Mouse (Mus musculus) heart, embryonic 15.5 days (tissue): ENCODE measurements around the gene Ndufc1. TPM values are rescaled to one million over a fixed set of nuclear protein-coding genes. Genes with fewer than 3 reads are reported as not detected.
"Not testable (repeated sequence)": the region's sequence is repeated elsewhere in the genome, so short reads cannot be mapped to it uniquely, and the experiment has no call there.

ENCODE experiments used
- ATAC-seq: fragments of 200-750 bp; cut with Nextera tagmentation; replicated peaks from 2 replicates; pipeline ENCODE4 v1.8.0; 2017; ENCODE audit warnings: low read depth, moderate TSS enrichment; ENCODE audit not compliant: insufficient number of reproducible peaks, insufficient read depth, low FRiP score
- H3K27ac ChIP-seq: fragments of 300-500 bp; sonication (generic); 2 replicates; pipeline ENCODE4 v1.5.1; 2015; ENCODE audit warnings: mild to moderate bottlenecking, inconsistent platforms
- H3K27me3 ChIP-seq: fragments of 300-500 bp; sonication (generic); 2 replicates; pipeline ENCODE4 v1.6.1; 2015; ENCODE audit warnings: inconsistent platforms
- H3K36me3 ChIP-seq: fragments of 300-500 bp; sonication (generic); 2 replicates; pipeline ENCODE4 v1.6.1; 2015; ENCODE audit warnings: mild to moderate bottlenecking, inconsistent platforms
- H3K4me1 ChIP-seq: fragments of 300-500 bp; sonication (generic); replicated peaks from 2 replicates; pipeline ENCODE4 v1.6.1; 2015; ENCODE audit warnings: inconsistent platforms
- H3K4me2 ChIP-seq: fragments of 300-500 bp; sonication (generic); 2 replicates; pipeline ENCODE4 v1.6.1; 2015; ENCODE audit warnings: inconsistent platforms, mild to moderate bottlenecking, moderate library complexity
- H3K4me3 ChIP-seq: fragments of 300-500 bp; sonication (generic); 2 replicates; pipeline ENCODE4 v1.5.1; 2015; ENCODE audit warnings: mild to moderate bottlenecking, inconsistent platforms
- H3K9ac ChIP-seq: fragments of 300-500 bp; sonication (generic); 2 replicates; pipeline ENCODE4 v1.6.1; 2015; ENCODE audit warnings: mild to moderate bottlenecking, inconsistent platforms
- H3K9me3 ChIP-seq: fragments of 300-500 bp; sonication (generic); replicated peaks from 2 replicates; pipeline ENCODE4 v1.6.1; 2016; ENCODE audit warnings: inconsistent platforms
- WGBS: fragments of 180-500 bp; shearing (Covaris S2); methylation state at CpG from one replicate; pipeline ENCODE4 v1.1.7; 2015; ENCODE audit warnings: mixed read lengths; 5-methylcytosine and 5-hydroxymethylcytosine counted together
- polyA plus RNA-seq: library from polyadenylated mRNA; unstranded; fragments of >200 nt; fragmentation: Nextera tagmentation; extraction: Ambion mirVana; gene quantifications from 2 replicates; pipeline ENCODE4 v1.2.1, GENCODE M21; 2015

The Ndufc1 gene
- polyA plus RNA-seq, 1 experiment from 2014 or later: 1,902 TPM

DNA sequence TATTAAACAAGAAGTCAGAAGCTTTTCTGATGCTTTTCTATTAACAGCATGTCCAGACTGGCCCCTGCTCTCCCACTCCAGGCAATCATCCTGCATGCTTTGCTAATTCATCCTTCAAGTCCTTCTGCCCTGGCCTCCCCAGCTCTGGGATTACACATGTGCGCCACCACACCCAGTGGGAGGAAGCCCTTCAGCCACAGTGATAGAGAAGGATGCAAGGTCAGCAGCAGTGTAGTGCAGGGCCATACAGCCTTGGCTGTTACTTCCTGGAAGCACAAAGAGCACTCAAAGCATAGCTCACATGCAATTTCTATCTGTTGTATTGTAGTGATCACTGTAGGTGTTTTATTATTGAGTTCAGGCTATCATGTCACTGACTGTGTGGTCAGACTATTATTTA lies 4.5 kb upstream of the Ndufc1 start:
- H3K27ac ChIP-seq: no peak overlapping the region
- no peaks in the 10 kb centered on the region for H3K27me3 ChIP-seq
- no peak overlapping the region for H3K4me3 ChIP-seq
- H3K9me3 ChIP-seq: no peaks in the 10 kb centered on the region
- H3K36me3 ChIP-seq: no peaks in the 10 kb centered on the region
- no peak overlapping the region for H3K4me2 ChIP-seq
- no peak overlapping the region for H3K9ac ChIP-seq
- ATAC-seq: no peak
- WGBS: 72% methylated on average over 1 of the region's 1 CpGs
- H3K4me1 ChIP-seq: peaks cover 20% of the 10 kb centered on the region

- Histone ChIP-seq H3K27ac (no peak overlapping the region), H3K27me3 (no peaks in the 10 kb centered on the region), H3K4me1 (peaks cover 19% of the 10 kb centered on the region), H3K9me3 (no peaks in the 10 kb centered on the region), H3K9ac (no peak overlapping the region), H3K4me3 (no peak overlapping the region), H3K36me3 (no peaks in the 10 kb centered on the region), H3K4me2 (no peak overlapping the region)
- WGBS: 86% methylated on average over 7 of the region's 7 CpGs
- ATAC-seq: no peak
Measured at GRCm38 (mm10) chr3:51412457-51412856, 3.7 kb upstream of the Ndufc1 start.

DNA sequence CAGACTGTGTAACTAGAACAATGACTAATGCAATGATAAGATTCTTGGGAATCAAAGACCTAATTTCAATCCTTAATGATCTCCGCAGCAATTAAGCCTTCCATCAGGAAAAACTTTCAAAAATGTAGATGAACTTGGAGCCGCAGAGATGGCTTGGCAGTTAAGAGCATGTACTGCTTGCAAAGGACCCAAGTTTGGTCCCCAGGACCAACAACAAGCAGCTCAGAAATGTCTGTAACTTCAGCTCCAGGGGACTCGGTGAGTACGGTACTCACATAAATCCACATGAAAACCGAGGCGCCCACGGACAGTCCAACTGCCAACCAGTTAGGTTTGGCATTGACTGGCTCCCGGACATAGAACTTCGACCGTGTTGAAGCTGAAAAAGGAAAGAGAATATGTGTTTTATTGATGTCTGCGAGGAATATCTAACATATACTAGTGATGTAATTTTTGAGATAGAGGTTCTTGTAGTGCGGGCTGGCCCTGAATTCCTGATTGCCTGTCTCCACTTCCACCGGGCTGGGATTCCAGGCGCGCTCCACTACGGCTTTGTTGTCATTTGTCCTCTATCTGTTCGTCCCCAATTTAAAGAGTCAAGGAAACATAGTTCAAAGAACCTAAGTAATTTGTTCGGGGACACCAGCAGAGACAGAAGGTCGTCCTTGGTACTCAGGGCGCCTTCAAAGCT lies 773 bp downstream of the Ndufc1 start:
- peak overlapping the region; percentile 89 for H3K9ac ChIP-seq
- WGBS: 17% methylated on average over 20 of the region's 20 CpGs
- H3K36me3 ChIP-seq: peaks cover 25% of the 10 kb centered on the region
- peak overlapping the region; percentile 99 for H3K27ac ChIP-seq
- H3K27me3 ChIP-seq: no peaks in the 10 kb centered on the region
- H3K4me2 ChIP-seq: peak overlapping the region; percentile 67
- no peaks in the 10 kb centered on the region for H3K9me3 ChIP-seq
- peak; percentile 28; the same call in 1 of the 2 replicates for ATAC-seq
- H3K4me1 ChIP-seq: peaks cover 16% of the 10 kb centered on the region
- H3K4me3 ChIP-seq: peak overlapping the region; percentile 92

DNA sequence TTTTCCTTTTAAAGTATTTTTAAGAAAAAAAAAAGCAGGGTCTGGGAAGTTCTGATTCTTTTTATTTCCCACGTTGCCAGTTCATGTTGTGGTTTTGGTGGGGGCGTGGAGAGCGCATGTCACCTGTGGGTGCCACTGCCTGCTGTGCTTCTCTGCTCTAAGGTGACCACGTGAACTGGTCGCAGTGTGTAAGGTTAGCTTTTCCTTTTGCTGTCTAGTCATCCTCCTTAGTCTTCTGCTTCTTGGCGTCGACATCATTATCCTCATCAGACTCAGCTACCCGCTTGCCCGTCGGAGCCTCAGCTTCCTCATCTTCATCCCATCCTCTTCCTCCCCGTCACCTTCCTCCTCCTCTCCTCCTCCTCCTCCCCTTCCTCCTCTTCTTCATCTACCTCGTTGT lies 6.2 kb downstream of the Ndufc1 start:
- WGBS: 91% methylated on average over 12 of the region's 12 CpGs
- no peak overlapping the region for H3K27ac ChIP-seq
- peaks cover 30% of the 10 kb centered on the region for H3K36me3 ChIP-seq
- H3K9me3 ChIP-seq: no peaks in the 10 kb centered on the region
- ATAC-seq: no peak
- no peak overlapping the region for H3K4me2 ChIP-seq
- H3K4me1 ChIP-seq: peaks cover 16% of the 10 kb centered on the region
- H3K4me3 ChIP-seq: no peak overlapping the region
- H3K27me3 ChIP-seq: peaks cover 2% of the 10 kb centered on the region; the same call in 1 of the 2 replicates
- H3K9ac ChIP-seq: no peak overlapping the region

- WGBS: 69% methylated on average over 4 of the region's 4 CpGs
- not testable (repeated sequence) for H3K27me3 ChIP-seq, ATAC-seq, H3K27ac ChIP-seq, H3K9me3 ChIP-seq, H3K4me2 ChIP-seq, H3K4me3 ChIP-seq, H3K9ac ChIP-seq
- Histone ChIP-seq H3K4me1 (peaks cover 13% of the 10 kb centered on the region), H3K36me3 (peaks cover 29% of the 10 kb centered on the region)
Measured at GRCm38 (mm10) chr3:51402054-51402453, 6.7 kb downstream of the Ndufc1 start.

DNA sequence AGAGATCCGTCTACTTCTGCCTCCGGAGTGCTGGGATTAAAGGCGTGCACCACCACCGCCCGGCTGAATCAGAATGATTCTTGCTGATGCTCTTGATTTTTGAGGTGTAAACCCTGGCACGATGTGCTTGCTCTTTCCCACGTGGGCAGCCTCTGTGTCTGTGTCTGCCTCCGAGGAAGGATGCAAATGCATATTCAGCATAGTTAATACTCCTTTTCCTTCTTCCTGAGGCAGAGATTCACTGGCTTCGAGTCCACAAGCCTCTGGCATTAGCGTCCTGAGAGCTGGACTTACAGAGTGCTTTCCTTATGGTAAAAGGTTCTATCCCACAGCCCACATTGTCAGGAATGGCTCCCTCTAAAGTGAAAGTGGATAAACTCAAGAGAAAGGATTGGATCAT lies 8.1 kb downstream of the Ndufc1 start:
- Histone ChIP-seq H3K9me3 (no peaks in the 10 kb centered on the region), H3K4me2 (no peak overlapping the region), H3K36me3 (peaks cover 17% of the 10 kb centered on the region), H3K4me1 (peaks cover 13% of the 10 kb centered on the region), H3K9ac (no peak overlapping the region), H3K4me3 (no peak overlapping the region), H3K27me3 (peaks cover 11% of the 10 kb centered on the region; the same call in 1 of the 2 replicates), H3K27ac (no peak overlapping the region)
- ATAC-seq: no peak
- 72% methylated on average over 10 of the region's 10 CpGs for WGBS

DNA sequence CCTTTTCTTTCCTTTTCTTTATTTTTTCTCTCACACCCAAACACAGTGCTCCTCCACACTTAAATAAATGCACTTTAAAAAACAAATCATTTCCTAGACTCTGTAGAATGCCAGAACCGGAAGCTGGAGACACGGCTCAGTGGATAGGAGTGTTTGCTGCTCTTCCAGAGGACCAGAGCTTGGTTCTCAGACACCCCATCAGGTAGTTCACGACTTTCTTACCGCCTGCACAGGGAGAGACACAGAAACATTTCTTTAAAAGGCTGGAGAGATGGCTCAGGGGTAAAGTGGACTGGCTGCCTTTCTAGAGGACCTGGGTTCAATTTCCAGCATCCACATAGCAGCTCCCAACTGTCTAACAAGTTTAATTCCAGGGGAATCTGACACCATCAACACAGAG lies 9.3 kb downstream of the Ndufc1 start:
- Histone ChIP-seq H3K4me3 (no peak overlapping the region), H3K36me3 (peaks cover 15% of the 10 kb centered on the region)
- ATAC-seq: no peak

GRCm38 (mm10) chr3:51398667-51399066 lies 10.1 kb downstream of the Ndufc1 start:
- Histone ChIP-seq H3K4me3 (no peak overlapping the region), H3K36me3 (peaks cover 11% of the 10 kb centered on the region), H3K27ac (no peak overlapping the region), H3K9ac (no peak overlapping the region), H3K9me3 (no peaks in the 10 kb centered on the region), H3K4me2 (no peak overlapping the region), H3K4me1 (peaks cover 13% of the 10 kb centered on the region), H3K27me3 (peaks cover 14% of the 10 kb centered on the region; the same call in 1 of the 2 replicates)
- ATAC-seq: no peak
- WGBS: 21% methylated on average over 3 of the region's 3 CpGs

More for the DNA sequence above, 9.3 kb downstream of the Ndufc1 start:
- Histone ChIP-seq H3K4me1 (peaks cover 13% of the 10 kb centered on the region), H3K27me3 (peaks cover 14% of the 10 kb centered on the region; the same call in 1 of the 2 replicates), H3K9ac (no peak overlapping the region), H3K4me2 (no peak overlapping the region), H3K9me3 (no peaks in the 10 kb centered on the region), H3K27ac (no peak overlapping the region)
- 39% methylated on average over 4 of the region's 4 CpGs for WGBS

DNA sequence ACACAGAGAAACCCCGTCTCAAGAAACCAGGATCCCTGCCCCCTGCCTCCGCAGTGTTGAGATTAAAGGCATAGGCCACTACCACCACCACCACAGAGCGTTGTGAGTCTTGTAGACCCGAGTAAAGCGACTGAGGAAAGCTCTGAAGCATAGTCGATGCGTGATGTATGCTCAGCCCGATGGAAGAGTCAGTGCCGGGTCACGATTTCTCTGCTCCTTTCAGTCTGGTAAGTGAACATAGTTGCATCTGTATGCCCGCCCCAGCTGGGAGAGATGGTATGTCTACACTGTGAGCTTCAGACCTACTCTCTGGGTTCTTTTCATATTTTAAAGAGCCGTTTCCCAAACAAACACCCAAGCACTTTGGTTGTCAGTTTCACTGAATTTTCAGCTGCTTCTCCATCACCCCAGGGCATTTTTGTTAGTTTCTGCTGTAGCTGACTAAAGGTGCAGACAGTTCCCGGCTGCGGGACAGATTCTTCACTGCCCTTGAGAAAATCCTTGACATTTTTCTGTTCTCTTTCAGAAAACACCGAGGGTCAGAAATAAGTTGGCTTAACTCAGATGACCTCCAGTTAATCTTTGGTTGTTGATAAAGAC lies 11.0 kb downstream of the Ndufc1 start:
- H3K36me3 ChIP-seq: peaks cover 2% of the 10 kb centered on the region; the same call in 1 of the 2 replicates
- H3K9ac ChIP-seq: no peak overlapping the region
- no peak overlapping the region for H3K4me3 ChIP-seq
- peaks cover 13% of the 10 kb centered on the region for H3K4me1 ChIP-seq
- ATAC-seq: no peak
- no peak overlapping the region for H3K4me2 ChIP-seq
- H3K27me3 ChIP-seq: peaks cover 14% of the 10 kb centered on the region; the same call in 1 of the 2 replicates
- no peaks in the 10 kb centered on the region for H3K9me3 ChIP-seq
- no peak overlapping the region for H3K27ac ChIP-seq
- WGBS: 55% methylated on average over 15 of the region's 15 CpGs

GRCm38 (mm10) chr3:51396219-51397068 lies 12.3 kb downstream of the Ndufc1 start, which contains the start of gene Mgarp:
Gene Mgarp (minus strand): TSS chr3:51396738.
- Histone ChIP-seq H3K27ac (0 out of 2 replicates have a peak within 1 kb of the TSS, but pooled peaks have one; percentile 2), H3K9ac (peak within 1 kb of the TSS; percentile 61), H3K9me3 (no peaks in the 10 kb centered on the region), H3K4me2 (peak within 1 kb of the TSS; percentile 91), H3K4me3 (peak within 1 kb of the TSS; percentile 58), H3K27me3 (peaks cover 14% of the 10 kb centered on the region; the same call in 1 of the 2 replicates), H3K36me3 (no peaks in the 10 kb centered on the region), H3K4me1 (peaks cover 13% of the 10 kb centered on the region)
- ATAC-seq: peak; percentile 79
- WGBS: 2% methylated on average over 41 of the region's 41 CpGs
